Mouse (Mus musculus): ENCODE measurements around the gene Nr4a1. TPM values are rescaled to one million over a fixed set of nuclear protein-coding genes. Genes with fewer than 3 reads are reported as not detected.
A peak's percentile ranks its signal among the peaks of the same experiment; 100 is the strongest.

Nr4a1 gene
- polyA plus RNA-seq, 1 experiment from 2014 or later: 5.0 TPM

- WGBS: 34% methylated on average over 5 of the region's 5 CpGs
- Histone ChIP-seq H3K27ac (no peak overlapping the region), H3K4me3 (no peak overlapping the region), H3K4me2 (no peak overlapping the region), H3K36me3 (peaks cover 14% of the 10 kb centered on the region), H3K9ac (0 out of 2 replicates have a peak overlapping the region, but pooled peaks have one; percentile 13), H3K9me3 (no peaks in the 10 kb centered on the region), H3K27me3 (peaks cover 29% of the 10 kb centered on the region), H3K4me1 (replicated peaks) (peaks cover 27% of the 10 kb centered on the region)
- no peak for ATAC-seq (ENCODE audit: low FRiP score)
These were observed 18.7 kb upstream of the Nr4a1 start for GRCm38 (mm10) chr15:101235342-101235698.

- 23% methylated on average over 12 of the region's 12 CpGs for WGBS
- Histone ChIP-seq H3K4me2 (no peak overlapping the region), H3K4me1 (replicated peaks) (peaks cover 28% of the 10 kb centered on the region), H3K27me3 (peaks cover 29% of the 10 kb centered on the region), H3K9ac (0 out of 2 replicates have a peak overlapping the region, but pooled peaks have one; percentile 13), H3K9me3 (no peaks in the 10 kb centered on the region), H3K27ac (no peak overlapping the region), H3K4me3 (no peak overlapping the region), H3K36me3 (peaks cover 9% of the 10 kb centered on the region)
- 0 out of 2 replicates have a peak, but pooled peaks have one; percentile 12 for ATAC-seq (ENCODE audit: low FRiP score)
These were observed 18.2 kb upstream of the Nr4a1 start for GRCm38 (mm10) chr15:101235728-101236327.

GRCm38 (mm10) chr15:101236878-101237277 is 17.2 kb upstream of the Nr4a1 start:
- H3K9me3 ChIP-seq: no peaks in the 10 kb centered on the region
- no peak overlapping the region for H3K27ac ChIP-seq
- 12% methylated on average over 3 of the region's 3 CpGs for WGBS
- H3K4me1 ChIP-seq (replicated peaks): peaks cover 26% of the 10 kb centered on the region
- ATAC-seq (ENCODE audit: low FRiP score): no peak
- peaks cover 33% of the 10 kb centered on the region for H3K27me3 ChIP-seq
- no peaks in the 10 kb centered on the region for H3K36me3 ChIP-seq
- no peak overlapping the region for H3K4me2 ChIP-seq
- no peak overlapping the region for H3K4me3 ChIP-seq
- no peak overlapping the region for H3K9ac ChIP-seq

GRCm38 (mm10) chr15:101238885-101239511 is 15.1 kb upstream of the Nr4a1 start:
- Histone ChIP-seq H3K27me3 (peaks cover 27% of the 10 kb centered on the region), H3K9ac (peak overlapping the region; percentile 58), H3K4me1 (replicated peaks) (peaks cover 27% of the 10 kb centered on the region), H3K36me3 (no peaks in the 10 kb centered on the region), H3K27ac (no peak overlapping the region), H3K4me2 (peak overlapping the region; percentile 56), H3K4me3 (peak overlapping the region; percentile 29), H3K9me3 (no peaks in the 10 kb centered on the region)
- ATAC-seq (ENCODE audit: low FRiP score): peak; percentile 34; the same call in 1 of the 2 replicates
- WGBS: 5% methylated on average over 28 of the region's 28 CpGs

GRCm38 (mm10) chr15:101239821-101240220 is 14.2 kb upstream of the Nr4a1 start:
- H3K36me3 ChIP-seq: no peaks in the 10 kb centered on the region
- H3K27ac ChIP-seq: no peak overlapping the region
- H3K4me1 ChIP-seq (replicated peaks): peaks cover 27% of the 10 kb centered on the region
- H3K4me2 ChIP-seq: no peak overlapping the region
- peaks cover 27% of the 10 kb centered on the region for H3K27me3 ChIP-seq
- no peak for ATAC-seq (ENCODE audit: low FRiP score)
- H3K9ac ChIP-seq: no peak overlapping the region
- H3K9me3 ChIP-seq: no peaks in the 10 kb centered on the region
- no peak overlapping the region for H3K4me3 ChIP-seq
- 73% methylated on average over 8 of the region's 8 CpGs for WGBS

GRCm38 (mm10) chr15:101240799-101241204 is 13.3 kb upstream of the Nr4a1 start:
- Histone ChIP-seq H3K9me3 (no peaks in the 10 kb centered on the region), H3K4me1 (replicated peaks) (peaks cover 21% of the 10 kb centered on the region), H3K27me3 (peaks cover 25% of the 10 kb centered on the region), H3K36me3 (no peaks in the 10 kb centered on the region), H3K27ac (no peak overlapping the region), H3K9ac (peak overlapping the region; percentile 46; the same call in 1 of the 2 replicates), H3K4me3 (peak overlapping the region; percentile 9; the same call in 1 of the 2 replicates), H3K4me2 (peak overlapping the region; percentile 41)
- 10% methylated on average over 10 of the region's 10 CpGs for WGBS
- ATAC-seq (ENCODE audit: low FRiP score): peak; percentile 50; the same call in 1 of the 2 replicates

GRCm38 (mm10) chr15:101241236-101241635 is 12.8 kb upstream of the Nr4a1 start:
- Histone ChIP-seq H3K27ac (no peak overlapping the region), H3K27me3 (peaks cover 25% of the 10 kb centered on the region), H3K9me3 (no peaks in the 10 kb centered on the region), H3K9ac (0 out of 2 replicates have a peak overlapping the region, but pooled peaks have one; percentile 46), H3K4me3 (no peak overlapping the region), H3K4me2 (peak overlapping the region; percentile 41), H3K36me3 (no peaks in the 10 kb centered on the region), H3K4me1 (replicated peaks) (peaks cover 20% of the 10 kb centered on the region)
- 68% methylated on average over 9 of the region's 9 CpGs for WGBS
- no peak for ATAC-seq (ENCODE audit: low FRiP score)

GRCm38 (mm10) chr15:101241853-101242252 is 12.2 kb upstream of the Nr4a1 start:
- Histone ChIP-seq H3K4me3 (no peak overlapping the region), H3K27me3 (peaks cover 25% of the 10 kb centered on the region), H3K9me3 (no peaks in the 10 kb centered on the region), H3K4me2 (no peak overlapping the region), H3K36me3 (no peaks in the 10 kb centered on the region), H3K4me1 (replicated peaks) (peaks cover 23% of the 10 kb centered on the region), H3K27ac (no peak overlapping the region), H3K9ac (0 out of 2 replicates have a peak overlapping the region, but pooled peaks have one; percentile 46)
- ATAC-seq (ENCODE audit: low FRiP score): no peak
- WGBS: 73% methylated on average over 9 of the region's 9 CpGs

- Histone ChIP-seq H3K9ac (no peak overlapping the region), H3K27me3 (peaks cover 24% of the 10 kb centered on the region), H3K4me2 (no peak overlapping the region), H3K36me3 (no peaks in the 10 kb centered on the region), H3K9me3 (no peaks in the 10 kb centered on the region), H3K4me1 (replicated peaks) (peaks cover 28% of the 10 kb centered on the region), H3K4me3 (no peak overlapping the region), H3K27ac (no peak overlapping the region)
- WGBS: 18% methylated on average over 8 of the region's 8 CpGs
- no peak for ATAC-seq (ENCODE audit: low FRiP score)
These were observed 11.4 kb upstream of the Nr4a1 start for GRCm38 (mm10) chr15:101242645-101243044.

- peaks cover 12% of the 10 kb centered on the region; the same call in 1 of the 2 replicates for H3K27me3 ChIP-seq
- peaks cover 23% of the 10 kb centered on the region for H3K4me1 ChIP-seq (replicated peaks)
- no peaks in the 10 kb centered on the region for H3K9me3 ChIP-seq
- H3K4me3 ChIP-seq: no peak overlapping the region
- H3K9ac ChIP-seq: no peak overlapping the region
- H3K4me2 ChIP-seq: no peak overlapping the region
- no peak overlapping the region for H3K27ac ChIP-seq
- ATAC-seq (ENCODE audit: low FRiP score): no peak
- H3K36me3 ChIP-seq: no peaks in the 10 kb centered on the region
- 70% methylated on average over 3 of the region's 3 CpGs for WGBS
These were observed 10.1 kb upstream of the Nr4a1 start for GRCm38 (mm10) chr15:101244012-101244411.

GRCm38 (mm10) chr15:101246231-101247154 is 7.6 kb upstream of the Nr4a1 start:
- H3K36me3 ChIP-seq: no peaks in the 10 kb centered on the region
- no peaks in the 10 kb centered on the region for H3K9me3 ChIP-seq
- 0 out of 2 replicates have a peak, but pooled peaks cover 10% of the 10 kb centered on the region for H3K27me3 ChIP-seq
- H3K4me3 ChIP-seq: peak overlapping the region; percentile 49
- peak overlapping the region; percentile 85 for H3K27ac ChIP-seq
- peak; percentile 98 for ATAC-seq (ENCODE audit: low FRiP score)
- WGBS: 2% methylated on average over 56 of the region's 56 CpGs
- peak overlapping the region; percentile 73 for H3K9ac ChIP-seq
- H3K4me1 ChIP-seq (replicated peaks): peaks cover 16% of the 10 kb centered on the region
- peak overlapping the region; percentile 69 for H3K4me2 ChIP-seq

- peak overlapping the region; percentile 49; the same call in 1 of the 2 replicates for H3K4me3 ChIP-seq
- no peaks in the 10 kb centered on the region for H3K36me3 ChIP-seq
- peak overlapping the region; percentile 85; the same call in 1 of the 2 replicates for H3K27ac ChIP-seq
- peaks cover 4% of the 10 kb centered on the region; the same call in 1 of the 2 replicates for H3K27me3 ChIP-seq
- peak overlapping the region; percentile 73 for H3K9ac ChIP-seq
- ATAC-seq (ENCODE audit: low FRiP score): no peak
- H3K4me2 ChIP-seq: peak overlapping the region; percentile 69
- H3K4me1 ChIP-seq (replicated peaks): peaks cover 16% of the 10 kb centered on the region
- 85% methylated on average over 1 of the region's 1 CpGs for WGBS
- no peaks in the 10 kb centered on the region for H3K9me3 ChIP-seq
These were observed 6.9 kb upstream of the Nr4a1 start for GRCm38 (mm10) chr15:101247155-101247498.
